Mouse (Mus musculus): ENCODE measurements around the gene Stk38.
"Not testable (repeated sequence)": the region's sequence is repeated elsewhere in the genome, so short reads cannot be mapped to it uniquely, and the experiment has no call there.

Stk38 gene

DNA sequence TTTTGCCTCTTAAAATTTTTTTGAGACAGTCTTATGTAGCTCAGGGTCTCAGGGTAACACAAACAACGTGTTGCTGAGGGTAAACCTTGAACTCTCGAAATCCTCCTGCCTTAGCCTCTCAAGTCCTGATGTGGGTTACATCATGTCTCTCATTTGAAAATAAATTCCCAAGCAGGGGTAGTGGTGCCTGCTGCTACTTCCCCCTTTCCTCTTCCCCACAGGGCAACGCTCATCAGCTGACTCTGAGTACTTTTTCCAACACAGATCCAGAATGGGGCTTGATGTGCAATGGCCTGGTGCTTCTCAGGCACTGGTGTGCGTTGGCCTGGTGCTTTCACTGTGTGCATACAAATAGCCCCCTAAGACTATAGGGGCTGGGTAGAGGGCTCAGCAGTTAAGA lies 1.4 kb upstream of the Stk38 start:
- DNase-seq (ENCODE audit: low read depth, low spot score): no peak

DNA sequence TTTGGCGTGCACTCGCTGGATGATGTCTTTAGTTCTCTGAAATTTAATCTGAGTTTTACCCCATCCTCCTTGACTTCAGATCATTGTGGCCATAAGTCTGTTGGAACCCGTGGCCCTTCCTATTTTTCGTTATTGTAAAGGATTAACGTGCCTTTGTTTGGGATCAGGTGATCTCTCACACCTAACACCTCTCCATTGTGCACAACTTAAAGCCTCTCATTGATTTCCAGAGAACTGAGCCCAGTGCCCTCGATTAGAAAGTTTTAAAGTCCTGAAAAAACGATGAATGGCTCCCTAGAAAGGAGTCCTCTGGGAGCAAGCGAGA lies 493 bp upstream of the Stk38 start:
- no peak for DNase-seq (ENCODE audit: low read depth, low spot score)

DNA sequence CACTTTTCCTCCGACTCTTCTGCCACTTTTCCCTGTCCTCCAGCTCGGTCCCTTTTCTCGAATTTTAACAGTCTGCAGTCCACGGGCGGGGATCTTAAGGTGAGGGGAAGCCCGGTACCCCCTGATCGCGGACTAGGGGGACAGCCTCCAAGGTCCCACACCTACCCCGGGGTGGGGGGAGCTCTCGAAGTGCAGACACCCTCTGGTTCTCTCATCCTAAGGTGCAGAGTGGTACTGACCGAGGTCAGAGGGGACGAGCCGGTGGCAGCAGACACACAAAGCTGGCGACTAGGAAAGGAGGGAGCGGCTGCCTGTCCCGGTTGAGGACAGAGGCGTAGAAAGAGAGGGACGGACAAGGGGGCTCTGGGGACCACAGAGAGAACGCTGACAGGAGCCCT lies 553 bp downstream of the Stk38 start:
- DNase-seq (ENCODE audit: low read depth, low spot score): no peak

DNA sequence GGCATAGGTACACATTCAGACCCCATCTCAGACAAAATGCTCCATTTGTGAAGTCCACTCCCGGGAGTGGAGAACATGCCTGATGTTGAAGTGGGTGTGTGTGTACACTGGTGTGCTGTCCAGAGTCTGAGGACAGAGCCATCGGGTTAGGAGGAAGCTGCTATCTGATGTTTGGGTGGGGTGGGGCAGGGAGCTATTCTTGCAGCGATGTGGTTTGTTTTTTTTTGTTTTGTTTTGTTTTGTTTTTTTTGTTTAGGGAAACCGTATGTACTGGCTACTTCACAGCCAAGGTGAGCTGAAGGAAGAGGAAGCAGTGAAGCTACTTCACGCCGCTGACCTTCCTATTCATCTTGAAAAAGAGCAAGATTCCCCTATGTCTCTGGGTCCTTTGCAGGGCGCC lies 983 bp downstream of the Stk38 start:
- no peak for DNase-seq (ENCODE audit: low read depth, low spot score)

DNA sequence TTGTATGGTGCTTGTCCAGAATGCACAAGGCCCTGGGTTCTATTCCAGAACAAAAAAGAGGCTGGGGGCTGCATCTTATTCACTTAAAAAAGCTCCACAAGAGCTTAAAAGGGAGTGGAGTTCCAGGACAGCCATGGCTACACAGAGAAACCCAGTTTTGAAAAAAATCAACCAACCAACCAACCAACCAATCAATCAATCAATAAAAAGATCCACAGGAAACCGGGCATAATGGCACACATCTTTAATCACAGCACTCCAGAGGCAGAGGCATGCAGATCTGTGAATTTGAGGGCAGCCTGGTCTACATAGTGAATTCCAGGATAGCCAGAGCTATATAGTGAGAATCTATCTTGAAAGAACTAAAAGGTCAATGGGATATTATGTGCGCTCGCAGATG lies 2.8 kb downstream of the Stk38 start:
- DNase-seq (ENCODE audit: low read depth, low spot score): no peak

DNA sequence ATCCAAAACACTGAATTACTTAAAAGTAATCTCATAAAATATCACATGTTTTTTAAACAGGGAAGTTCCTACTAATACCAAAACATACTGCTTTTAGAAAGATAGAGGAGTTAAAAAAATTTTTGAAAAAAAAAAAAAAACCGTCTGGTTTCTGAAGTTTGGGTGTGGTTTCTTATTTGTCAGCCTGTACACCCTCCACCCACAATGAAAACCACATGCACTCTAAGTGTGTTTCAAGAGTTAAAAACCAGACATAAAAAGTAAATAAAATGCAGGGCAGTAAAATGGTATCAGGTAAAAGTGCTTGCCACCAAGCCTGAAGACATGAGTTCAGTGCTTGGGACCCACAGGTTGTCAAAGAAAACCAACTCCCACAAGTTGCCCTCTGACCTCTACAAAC lies 4.1 kb downstream of the Stk38 start:
- DNase-seq (ENCODE audit: low read depth, low spot score): no peak

DNA sequence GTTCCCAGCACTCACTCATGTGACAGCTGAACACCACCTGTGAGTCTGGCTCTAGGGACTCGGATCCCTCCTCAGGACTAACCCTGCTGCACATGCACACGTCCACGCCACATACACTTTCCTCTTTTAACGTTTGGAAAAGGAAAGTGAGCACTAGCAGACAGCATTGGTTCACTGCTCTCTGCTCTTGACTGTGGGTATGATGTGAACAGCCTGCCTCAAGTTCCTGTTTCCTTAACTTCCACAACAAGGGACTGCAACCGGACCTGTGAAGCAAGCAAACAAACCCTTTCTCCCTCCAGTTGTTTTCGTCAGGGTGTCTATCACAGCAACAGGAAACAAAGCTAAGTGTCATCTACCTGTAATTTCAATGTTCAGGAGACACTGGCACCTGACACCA lies 7.3 kb downstream of the Stk38 start:
- DNase-seq (ENCODE audit: low read depth, low spot score): no peak

DNA sequence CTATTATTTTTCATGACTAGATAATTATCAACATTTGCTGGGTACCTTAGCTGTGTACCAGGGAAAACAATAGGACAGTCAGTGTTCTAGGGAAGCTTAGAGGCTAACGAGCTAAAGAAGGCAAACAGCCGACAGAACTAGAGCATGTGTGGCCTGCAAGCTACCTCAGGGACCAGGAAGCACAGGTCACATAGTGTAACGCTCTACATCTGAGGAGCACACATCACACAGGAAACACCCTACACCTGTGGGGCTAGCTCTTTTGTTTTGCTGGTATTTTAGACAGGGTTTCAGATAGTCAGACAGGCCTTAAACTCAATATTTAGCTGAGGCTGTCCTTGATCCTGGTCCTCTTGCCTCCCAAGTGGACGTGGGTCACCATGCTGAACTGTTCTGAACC lies 13.2 kb downstream of the Stk38 start:
- DNase-seq (ENCODE audit: low read depth, low spot score): no peak

DNA sequence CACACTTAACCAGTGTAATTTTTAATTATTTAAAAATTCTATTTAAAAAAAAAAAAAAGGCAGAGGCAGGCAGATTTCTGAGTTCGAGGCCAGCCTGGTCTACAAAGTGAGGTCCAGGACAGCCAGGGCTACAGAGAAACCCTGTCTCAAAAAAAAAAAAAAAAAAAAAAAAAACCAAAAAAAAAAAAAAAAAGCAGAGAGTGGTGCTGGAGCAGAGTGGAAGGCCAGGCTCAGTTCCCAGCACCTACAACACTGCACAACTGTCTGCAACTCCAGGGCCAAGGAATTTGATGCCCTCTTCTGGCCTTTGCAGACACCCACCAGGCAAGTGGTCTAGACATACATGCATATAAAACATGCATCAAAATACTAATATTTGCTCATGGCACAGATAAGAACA lies 14.8 kb downstream of the Stk38 start:
- not testable (repeated sequence) for DNase-seq (ENCODE audit: low read depth, low spot score)

DNA sequence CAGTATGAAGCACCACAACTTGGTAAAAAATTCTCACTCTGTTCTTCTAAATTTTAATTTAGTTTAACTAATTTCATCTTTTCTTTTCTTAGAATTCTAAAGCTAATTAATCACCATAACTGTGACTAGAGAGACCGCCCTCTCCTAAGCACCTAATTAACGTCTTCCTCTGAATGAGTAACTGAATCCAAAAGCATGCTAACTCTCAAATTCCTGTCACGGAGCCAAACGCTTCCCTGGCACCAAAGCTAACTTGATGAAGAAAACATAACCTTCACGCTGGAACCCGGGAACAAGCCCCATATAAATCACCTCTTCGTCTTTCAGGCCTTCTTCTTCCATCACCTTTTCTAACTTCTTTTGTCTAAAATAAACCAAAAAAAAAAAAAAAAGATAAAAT lies 15.7 kb downstream of the Stk38 start:
- DNase-seq (ENCODE audit: low read depth, low spot score): no peak

DNA sequence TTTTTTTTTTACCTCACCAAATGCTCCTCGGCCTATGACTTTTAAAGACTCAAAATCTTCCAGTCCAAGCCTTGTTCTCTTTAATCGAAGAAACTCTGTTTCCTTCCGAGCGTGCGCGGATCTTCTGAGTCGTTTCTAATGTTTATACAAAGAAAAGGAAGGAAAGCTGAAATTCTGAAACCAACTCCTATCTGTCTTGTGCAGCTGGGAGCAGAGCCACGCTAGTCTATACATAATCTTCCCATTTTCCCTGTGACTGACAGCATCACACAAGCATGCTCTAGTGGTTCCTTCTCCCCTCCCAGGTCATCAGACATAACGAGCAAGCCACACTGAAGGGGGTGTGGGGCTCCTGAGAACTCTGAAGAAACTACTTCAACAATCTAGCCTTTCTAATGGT lies 16.5 kb downstream of the Stk38 start:
- DNase-seq (ENCODE audit: low read depth, low spot score): no peak

DNA sequence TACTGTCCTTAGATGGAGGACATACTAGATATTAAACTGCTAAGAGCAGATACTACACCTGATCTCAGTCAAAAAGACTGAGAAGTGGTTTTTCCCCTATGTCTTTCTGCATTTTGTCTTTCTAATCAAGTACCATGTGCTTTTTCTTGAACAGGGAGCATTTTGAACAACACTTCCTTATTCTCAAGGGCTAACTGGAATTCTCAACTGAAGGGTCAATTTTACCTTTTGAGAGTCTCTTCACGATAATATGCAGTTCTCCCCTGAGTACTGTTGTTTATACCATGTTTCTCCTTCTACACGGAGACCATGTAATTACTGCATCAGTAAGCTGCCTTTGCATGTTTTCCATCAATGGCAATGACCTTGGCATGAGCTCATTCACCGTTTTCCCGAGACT lies 17.7 kb downstream of the Stk38 start:
- DNase-seq (ENCODE audit: low read depth, low spot score): no peak

DNA sequence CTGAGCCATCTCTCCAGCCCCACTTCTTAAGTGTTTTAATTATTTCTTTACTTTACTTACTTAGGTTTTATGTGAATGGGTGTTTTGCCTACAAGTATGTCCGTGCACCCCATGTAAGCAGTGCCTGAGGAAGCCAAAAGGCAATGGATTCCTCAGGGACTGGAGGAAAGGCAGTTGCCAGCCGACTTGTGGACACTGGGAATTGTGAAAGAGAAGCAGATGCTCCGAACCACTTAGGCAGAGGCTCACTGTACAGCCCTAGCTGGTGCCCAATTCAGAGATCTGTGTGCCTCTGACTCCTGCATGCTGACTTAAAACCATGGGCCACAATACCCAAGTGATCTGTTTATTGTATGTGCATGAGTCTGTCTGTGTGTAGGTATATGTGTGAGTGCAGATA lies 18.8 kb downstream of the Stk38 start:
- DNase-seq (ENCODE audit: low read depth, low spot score): no peak

DNA sequence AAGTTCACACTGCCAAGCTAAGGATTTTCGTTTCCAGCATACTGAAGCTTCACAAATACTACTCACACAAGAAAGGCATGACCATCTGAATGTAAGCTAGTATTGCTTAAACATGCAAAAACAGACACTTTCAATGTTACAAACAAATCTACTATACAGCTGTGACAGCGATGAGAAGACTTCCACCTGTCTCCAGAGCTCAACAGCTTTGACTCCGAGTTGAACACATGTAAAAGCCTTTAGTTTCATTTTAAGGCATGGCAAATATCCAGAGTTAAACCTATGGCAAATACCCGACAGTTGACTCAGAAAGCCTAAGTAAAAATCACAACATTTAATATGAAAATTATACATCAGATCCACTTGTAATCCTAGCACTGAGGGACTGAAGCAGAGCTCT lies 19.5 kb downstream of the Stk38 start:
- DNase-seq (ENCODE audit: low read depth, low spot score): no peak

DNA sequence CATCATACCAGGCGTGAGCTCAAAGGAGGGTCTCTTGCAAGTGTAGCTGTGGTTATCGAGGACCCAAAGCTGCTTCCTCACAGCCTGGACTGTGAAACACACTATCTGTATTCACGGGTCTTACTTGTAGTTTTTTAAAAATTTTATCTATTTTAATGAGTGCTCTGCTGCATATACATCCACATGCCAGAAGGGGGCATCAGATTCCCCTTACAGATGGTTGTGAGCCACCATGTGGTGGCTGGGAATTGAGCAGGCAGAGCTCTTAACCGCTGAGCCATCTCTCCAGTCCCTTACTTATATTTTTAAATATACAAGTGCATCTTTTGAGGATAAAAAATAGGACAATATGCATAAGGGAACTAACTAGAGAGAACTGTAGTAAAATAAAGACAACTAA lies 20.1 kb downstream of the Stk38 start:
- peak; percentile 64 for DNase-seq (ENCODE audit: low read depth, low spot score)

DNA sequence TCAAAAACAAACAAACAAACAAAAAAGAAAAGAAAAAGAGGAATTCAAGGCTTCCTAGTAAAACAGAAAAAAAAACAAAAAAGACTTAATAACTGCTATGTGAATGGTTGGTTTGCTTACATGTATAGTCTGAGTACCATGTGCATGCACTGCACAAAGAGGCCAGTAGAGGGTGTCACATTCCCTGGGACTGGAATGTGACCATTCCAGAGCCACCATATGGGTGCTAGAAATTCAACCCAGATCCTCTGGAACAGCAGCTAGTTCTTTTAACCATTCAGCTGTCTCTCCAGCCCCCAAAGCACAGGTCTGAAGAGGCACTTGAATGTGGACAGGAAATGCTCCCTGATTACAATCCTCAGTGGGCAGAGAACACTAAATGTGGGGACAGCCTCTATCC lies 21.0 kb downstream of the Stk38 start:
- peak; percentile 60 for DNase-seq (ENCODE audit: low read depth, low spot score)

DNA sequence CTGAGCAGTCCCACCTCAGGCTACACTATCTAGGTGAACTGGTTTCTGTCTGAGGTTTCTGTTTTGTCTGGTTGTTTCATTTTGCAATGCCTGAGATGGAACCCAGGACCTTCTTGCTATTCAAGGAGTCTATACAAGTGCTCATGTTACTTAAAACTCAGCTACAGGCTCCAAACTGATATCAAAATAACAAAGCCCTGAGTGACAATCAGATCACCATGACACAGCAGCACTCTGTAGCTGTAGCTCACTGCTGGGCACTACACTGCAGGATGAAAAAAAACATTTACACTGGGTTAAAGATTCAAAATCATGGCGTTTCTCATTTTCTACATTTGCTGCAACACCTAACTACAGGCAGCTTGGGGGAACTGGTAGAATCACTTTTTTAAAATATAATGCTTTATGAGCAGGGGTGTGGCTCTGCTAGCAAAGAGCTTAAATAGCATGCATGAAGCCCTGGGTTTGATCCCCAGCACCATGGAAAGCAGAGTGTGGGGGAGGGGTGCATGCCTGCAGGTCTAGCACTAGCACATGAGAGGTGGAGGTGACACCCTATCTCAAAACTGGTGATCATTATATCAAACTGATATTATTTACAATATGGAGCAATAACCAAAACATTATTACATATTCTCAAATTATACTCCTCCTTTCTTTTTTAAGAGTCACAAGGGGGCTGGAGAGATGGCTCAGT lies 22.9 kb downstream of the Stk38 start:
- no peak for DNase-seq (ENCODE audit: low read depth, low spot score)

DNA sequence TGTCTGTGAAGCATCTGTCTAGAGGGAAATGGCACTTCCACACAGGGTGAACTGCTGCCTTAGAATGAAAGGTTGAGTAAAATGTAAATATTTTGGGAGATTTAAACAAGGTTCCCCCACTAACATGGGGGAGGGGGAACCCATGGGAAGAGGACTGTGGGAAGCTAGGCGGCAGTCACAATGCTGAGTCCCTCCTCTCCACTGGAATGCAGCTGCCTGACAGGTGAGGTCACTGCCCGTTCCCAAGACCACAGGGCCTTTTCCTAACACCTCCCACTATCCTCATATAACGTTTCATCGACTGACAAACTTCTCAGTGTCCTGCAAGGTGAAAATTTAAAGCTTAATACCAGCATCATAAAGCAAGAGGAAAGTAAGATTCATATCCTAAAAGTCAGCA lies 25.2 kb downstream of the Stk38 start:
- DNase-seq (ENCODE audit: low read depth, low spot score): no peak

DNA sequence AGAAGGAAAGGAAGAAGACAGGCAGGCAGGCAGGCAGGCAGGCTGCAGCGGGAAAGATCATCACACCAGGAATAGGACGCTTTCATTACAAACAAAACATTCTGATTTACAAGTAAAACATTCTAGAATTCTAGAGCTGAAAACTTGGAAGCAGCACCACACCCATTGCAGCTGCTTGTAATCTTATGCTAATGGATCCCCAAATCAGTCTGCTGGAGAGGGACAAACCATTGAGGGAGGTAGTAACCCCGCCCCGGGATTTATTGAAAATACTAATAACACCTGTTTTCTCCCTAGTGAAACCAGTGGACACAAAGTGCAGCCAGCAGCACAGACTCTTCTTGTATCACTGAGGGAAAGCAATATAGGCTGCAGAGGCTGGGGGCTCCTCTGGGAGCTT lies 26.7 kb downstream of the Stk38 start:
- DNase-seq (ENCODE audit: low read depth, low spot score): no peak

DNA sequence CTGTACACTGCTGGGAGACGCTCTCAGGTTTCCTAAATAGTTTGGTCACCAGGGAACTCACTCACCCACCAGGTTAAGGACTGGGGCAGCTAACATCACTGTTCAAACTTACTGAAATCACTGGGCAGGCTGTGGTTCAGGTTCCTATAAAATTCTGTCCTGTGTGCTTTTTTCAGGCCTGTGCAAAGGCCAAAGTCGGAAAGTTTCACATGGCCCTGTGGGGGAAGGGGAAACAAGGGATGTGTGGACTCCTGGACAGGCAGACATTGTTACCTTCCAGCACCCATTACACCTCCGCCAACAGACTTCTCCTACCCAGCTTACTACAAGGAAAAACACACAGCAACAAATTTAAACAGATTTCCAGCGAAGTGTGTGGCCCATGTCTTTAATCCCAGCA lies 28.7 kb downstream of the Stk38 start:
- no peak for DNase-seq (ENCODE audit: low read depth, low spot score)

DNA sequence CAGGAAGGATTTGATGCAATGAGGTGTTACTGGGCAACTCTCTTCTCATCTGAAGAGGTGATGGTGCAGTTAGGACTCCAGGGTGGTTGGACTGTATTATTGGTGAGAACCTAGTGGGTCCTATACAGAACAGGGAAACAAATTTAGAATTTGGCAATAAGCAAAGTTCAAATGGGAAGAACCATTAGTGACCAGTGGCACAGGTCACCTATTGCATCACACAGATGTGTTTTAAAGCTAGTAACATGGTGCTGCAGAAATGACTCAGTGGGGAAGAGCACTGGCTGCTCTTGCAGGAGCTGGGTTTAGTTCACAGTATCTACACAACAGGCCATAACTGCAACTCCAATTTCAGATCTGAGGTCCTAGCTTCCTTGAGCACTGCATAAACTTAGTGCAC lies 37.7 kb downstream of the Stk38 start:
- no peak for DNase-seq (ENCODE audit: low read depth, low spot score)

DNA sequence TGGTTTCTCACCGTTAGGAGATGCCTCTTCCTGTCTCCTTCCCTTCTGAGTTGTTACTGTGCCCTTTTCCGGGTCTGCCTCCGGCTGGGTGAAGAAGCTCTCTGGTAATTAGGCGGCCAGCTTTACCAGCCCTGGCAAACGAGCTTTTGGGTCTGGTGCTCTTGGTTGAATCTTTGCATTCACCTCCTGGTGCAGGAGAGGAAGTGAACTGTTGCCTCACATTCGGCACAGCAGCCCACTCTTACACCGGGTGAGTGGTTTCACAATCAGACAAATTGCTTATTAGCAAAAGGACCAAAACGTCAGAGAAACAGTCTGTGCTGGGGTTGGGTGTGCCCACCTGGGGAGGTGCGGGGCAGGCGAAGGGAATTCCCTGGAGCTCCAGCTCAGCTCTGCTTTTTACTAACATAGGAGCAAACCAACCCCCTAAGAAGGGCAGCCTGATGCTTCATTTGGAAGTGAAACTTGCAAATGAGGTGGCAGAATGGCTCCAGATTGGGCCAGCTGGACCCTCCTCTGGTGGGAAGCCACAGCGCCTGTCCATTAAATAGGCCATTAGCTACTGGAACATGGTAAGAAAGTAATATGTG lies 40.7 kb downstream of the Stk38 start:
- DNase-seq (ENCODE audit: low read depth, low spot score): no peak

DNA sequence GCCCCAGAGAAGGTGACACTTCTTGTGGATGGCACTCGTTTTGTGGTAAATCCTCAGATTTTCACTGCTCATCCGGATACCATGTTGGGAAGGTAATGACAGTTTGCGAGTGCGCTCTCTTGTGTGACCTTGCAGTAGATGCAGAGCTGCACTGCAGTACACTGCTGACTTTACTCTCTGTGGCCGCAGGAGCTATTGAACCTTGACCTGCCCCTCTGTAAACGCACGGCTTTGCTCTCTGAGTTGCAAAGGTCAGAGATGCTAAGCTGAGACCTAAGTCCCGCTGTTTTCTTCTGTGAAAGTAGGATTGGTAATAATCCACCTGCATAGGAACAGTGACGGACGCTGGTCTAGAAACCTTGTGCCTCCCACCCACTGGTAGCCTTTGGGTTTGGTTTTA lies 46.2 kb downstream of the Stk38 start:
- no peak for DNase-seq (ENCODE audit: low read depth, low spot score)

DNA sequence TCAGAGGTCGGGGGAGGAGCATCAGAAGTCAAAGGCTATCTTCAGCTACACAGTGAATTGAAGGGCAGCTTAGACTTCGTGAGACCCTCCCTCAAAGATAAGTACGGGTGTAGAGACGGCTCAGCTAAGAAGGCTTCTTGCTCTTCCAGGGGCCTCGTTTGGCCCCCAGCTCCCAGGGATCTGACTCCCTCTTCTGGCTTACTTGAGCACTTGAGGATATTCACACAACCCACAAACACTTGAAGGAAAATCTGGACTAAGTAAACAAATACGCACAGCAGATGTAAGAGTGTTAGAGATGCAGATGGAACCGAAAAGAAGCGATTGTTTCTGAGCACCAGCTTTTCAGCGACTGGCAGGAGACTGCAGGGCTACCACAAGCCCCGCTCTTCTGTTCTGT lies 47.2 kb downstream of the Stk38 start:
- DNase-seq (ENCODE audit: low read depth, low spot score): no peak

All from mesoderm, embryonic 11.5 days (tissue).